Mouse (Mus musculus) urinary bladder, postnatal 14 days (tissue): ENCODE measurements at regions not wholly inside any gene's neighbourhood (a gene's known extent, or its start where the extent isn't known, plus 50 kb on each side); places are given as distances from the start of the nearest gene placed in this dataset.
"Not testable (repeated sequence)": the region's sequence is repeated elsewhere in the genome, so short reads cannot be mapped to it uniquely, and the experiment has no call there.

Experiments used
- DNase-seq: peaks from one replicate; pipeline ENCODE4 v3.0.0; 2021; ENCODE audit warnings: low spot score

DNA sequence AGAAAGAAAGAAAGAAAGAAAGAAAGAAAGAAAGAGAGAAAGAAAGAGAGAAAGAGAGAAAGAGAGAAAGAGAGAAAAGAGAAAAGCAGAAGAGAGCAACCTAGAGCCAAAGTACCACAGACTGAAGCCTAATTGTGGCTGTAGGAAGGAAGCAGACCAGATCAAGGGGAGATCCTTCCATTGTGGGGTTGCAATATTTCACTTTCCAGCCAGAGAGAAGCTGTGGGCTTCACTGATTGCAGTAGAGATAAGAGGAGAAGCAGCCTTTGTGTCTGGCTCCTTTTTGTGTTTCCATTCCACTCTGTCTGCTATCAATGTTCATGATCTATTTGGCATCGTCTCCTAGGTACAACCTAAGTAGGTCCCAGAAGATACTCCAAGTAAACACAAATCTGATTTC, 79.0 kb upstream of the Xcl1 start:
- no peak for DNase-seq

GRCm38 (mm10) chr1:165013428-165013827, 78.1 kb upstream of the Xcl1 start:
- DNase-seq, result no peak

GRCm38 (mm10) chr1:165012376-165012775, 77.0 kb upstream of the Xcl1 start:
- no peak for DNase-seq

- peak; percentile 24 for DNase-seq
Measured at GRCm38 (mm10) chr1:164999515-164999914, 64.2 kb upstream of the Xcl1 start.

DNA sequence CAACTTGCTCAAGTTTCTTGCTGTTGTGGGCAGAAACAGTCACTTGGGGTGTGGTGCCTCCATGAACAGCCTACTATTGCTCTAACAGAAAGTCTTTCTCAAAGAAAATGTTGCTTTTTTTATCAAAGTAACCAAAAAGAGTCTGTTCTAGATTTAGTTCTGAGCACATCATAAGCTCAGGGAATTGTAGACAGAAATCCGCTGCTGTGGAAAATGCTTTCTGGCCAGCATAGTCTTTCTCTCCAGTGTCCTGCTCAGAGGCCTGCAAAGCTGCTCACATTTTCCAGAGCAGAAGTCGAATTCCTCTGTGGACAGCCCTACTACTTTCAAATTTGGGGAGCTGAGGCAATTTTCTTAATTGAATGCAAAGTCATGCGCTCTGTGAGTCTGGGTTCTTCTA, 63.3 kb upstream of the Xcl1 start:
- no peak for DNase-seq

DNA sequence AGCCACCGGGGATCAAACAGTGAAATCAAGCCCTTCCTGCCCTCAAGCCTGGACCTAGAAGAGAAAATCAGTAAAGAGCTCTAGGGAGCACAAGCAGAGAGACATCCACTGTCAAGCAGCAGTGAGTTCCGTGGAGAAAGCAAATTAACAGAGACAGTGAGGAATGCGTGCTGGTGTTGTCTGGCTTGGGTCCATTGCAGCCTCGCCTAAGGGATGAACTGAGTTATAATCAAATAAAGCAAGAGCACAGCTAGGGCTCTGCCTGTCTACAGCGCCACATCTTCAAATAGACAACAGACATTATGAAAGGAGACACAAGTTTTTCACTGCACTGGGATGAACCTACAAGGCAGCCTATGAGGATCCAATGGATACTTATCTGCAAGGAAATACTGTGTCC, 62.3 kb upstream of the Xcl1 start:
- peak; percentile 58 for DNase-seq

- no peak for DNase-seq
Measured at GRCm38 (mm10) chr1:164994247-164994660, 58.9 kb upstream of the Xcl1 start.

DNA sequence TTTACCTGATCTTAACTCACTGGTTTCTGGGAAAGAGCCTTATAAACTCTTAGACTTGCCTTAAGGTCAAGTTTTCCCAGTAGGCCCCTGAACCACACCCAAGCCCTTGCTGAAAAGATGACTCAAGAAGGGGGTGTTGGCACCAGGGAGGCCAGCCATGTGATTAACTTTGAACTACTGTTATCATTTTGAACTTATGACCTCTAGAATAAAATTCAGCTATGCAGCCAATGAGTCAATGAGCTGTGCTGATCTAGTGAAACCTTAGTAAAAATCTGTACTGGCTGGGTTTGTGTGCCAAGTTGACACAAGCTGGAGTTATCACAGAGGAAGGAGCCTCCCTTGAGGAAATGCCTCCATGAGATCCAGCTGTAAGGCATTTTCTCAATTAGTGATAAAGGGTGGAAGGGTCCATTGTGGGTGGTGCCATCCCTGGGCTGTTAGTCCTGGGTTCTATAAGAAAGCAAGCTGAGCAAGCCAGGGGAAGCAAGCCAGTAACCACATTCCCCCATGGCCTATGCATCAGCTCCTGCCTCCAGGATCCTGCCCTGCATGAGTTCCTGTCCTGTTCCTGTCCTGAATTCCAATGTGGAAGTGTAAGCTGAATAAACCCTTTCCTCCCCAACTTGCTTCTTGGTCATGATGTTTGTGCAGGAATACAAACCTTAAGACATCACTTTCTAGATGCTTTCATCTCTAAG, 58.0 kb upstream of the Xcl1 start:
- DNase-seq, result peak; percentile 17

GRCm38 (mm10) chr1:164988982-164989381, 53.7 kb upstream of the Xcl1 start:
- DNase-seq, result no peak

DNA sequence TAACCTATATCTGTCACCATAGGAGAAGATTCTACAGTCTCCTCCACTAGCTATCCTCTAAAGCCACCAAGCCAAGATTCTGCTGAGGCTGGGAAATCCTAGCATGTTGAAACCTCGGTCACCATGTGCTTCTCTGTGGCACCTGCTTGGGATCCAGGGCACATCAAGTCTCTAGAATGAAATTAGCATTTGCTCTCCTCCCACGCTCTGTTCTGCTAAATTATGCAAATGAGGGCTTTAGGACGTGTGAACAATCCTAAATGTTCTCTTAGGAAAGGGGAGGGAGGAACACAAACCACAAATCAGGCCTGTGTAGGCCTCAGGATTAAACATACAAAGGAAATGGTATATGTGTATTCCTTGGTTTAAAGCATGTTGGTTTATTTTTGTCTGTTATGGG, 52.9 kb upstream of the Xcl1 start:
- DNase-seq, result no peak

DNA sequence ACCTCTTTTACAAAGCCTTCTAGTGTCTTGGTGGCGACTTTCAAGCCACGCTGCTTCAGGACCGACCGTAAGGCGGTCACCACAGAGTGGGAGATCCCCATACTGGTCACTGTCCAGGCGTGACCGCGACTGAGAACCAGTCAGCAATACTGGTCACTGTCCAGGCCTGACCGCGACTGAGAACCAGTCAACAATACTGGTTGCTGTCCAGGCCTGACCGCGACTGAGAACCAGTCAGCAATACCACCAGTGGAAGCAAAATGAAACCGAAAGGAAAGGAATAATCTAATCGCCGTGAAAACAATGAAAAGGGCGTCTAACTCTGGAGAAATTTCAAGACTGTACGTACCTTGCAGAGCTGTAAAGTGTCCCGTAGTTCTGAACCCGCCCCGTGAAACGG, 50.2 kb upstream of the Xcl1 start:
- DNase-seq, result not testable (repeated sequence)
